27 mouse cellular contexts compared by ENCODE assay signal in the genomic region with DNA sequence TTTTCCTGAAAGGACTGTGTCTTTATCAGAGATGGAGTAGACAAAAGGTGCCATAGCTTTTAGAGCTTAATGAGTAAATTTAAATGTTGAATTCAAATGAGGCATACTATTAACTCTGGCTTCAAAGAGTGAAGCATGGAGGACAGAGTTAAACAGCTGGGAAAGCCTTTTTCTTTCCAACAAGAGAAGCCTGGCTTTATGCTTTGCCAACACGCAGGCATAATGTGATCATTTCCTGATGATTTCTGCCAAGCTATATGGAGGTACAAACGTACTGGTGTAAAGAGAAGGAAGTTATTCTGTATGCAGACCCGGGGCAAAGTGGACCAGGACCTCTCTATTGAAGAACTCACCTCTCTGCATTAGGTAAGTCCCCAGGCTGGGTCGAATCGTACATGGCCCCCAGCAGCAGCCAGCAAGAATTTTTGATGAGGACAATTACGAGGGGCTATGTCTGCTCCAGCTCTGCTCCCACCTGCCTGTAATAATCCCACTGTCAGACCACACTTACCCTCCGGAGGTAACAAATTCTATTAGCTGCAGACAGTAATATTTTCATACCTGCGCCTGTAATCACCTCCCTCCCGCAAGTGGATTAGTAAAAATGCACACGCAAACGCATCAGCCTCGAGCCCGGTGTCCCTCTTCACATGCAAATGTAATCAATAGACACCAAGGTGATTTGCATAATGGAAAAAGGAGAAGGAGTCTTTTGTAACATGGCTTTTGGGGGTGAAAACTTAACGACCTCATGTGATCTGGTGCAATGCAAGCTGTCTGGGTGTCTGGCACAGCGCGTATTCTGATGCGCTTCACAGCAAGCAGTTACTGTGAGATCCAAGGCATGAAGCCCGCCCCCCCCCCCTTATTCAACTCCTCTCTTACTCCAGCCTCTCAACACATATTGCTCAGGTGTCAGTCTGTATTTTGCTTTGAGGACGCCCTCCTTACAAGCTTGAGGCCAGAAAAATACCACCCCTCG. TPM values are rescaled to one million over a fixed set of nuclear protein-coding genes. Genes with fewer than 3 reads are reported as not detected.
DNase-seq lines count a peak whose midpoint lies in the region; ATAC-seq lines count a peak whose summit lies in the region.
"Had no signal": no experiment of that assay in that cellular context is flagged by ENCODE, and none has a peak within 500 bp of the region (broad histone marks: within the 10 kb centered on the region; RNA-seq: fewer than 3 reads in every experiment).

No protein-coding gene starts in this region.

- no peak overlapping the region; the same call in 1 of the 2 replicates for H3K9ac ChIP-seq in hindbrain, embryonic 13.5 days
- H3K9ac ChIP-seq in forebrain, embryonic 16.5 days (replicated peaks; ENCODE audit: low read depth, low read length), result 0 out of 2 replicates have a peak overlapping the region, but pooled peaks have one; percentile 7
- no peak overlapping the region for H3K9ac ChIP-seq in midbrain, embryonic 16.5 days (ENCODE audit: low read depth, low read length)
- H3K9ac ChIP-seq: limb, embryonic 13.5 days; liver, embryonic 12.5 days had no signal

- DNase-seq in hindbrain, embryonic 10.5 days (ENCODE audit: low spot score), result no peak
- peak; percentile 16 for DNase-seq in brain, adult 2 months (ENCODE audit: low read depth, low spot score)
- no peak for DNase-seq in frontal cortex, postnatal 10 days (ENCODE audit: low spot score in 2 of 2)
- no peak for DNase-seq in left cerebral cortex, adult 9 months (ENCODE audit: low spot score in 2 of 2)
- no peak for DNase-seq in kidney, postnatal 25 days
- DNase-seq: cerebellum, adult 8-10 months; gastrocnemius, postnatal 14 days; heart, adult 11 months; kidney, adult 9 months; kidney, postnatal 14 days; lung, adult 18-20 months; lung, postnatal 10 days; thymus, adult 2 months had no signal

- peak overlapping the region; percentile 86 for H3K27ac ChIP-seq in hindbrain, embryonic 13.5 days
- no peak overlapping the region for H3K27ac ChIP-seq in hindbrain, embryonic 10.5 days
- H3K27ac ChIP-seq in forebrain, embryonic 16.5 days (ENCODE audit: low read length), result peak overlapping the region; percentile 45
- peak overlapping the region; percentile 53 for H3K27ac ChIP-seq in midbrain, embryonic 16.5 days (ENCODE audit: low read length)
- H3K27ac ChIP-seq: layer of hippocampus, adult 2 months; limb, embryonic 13.5 days; liver, embryonic 12.5 days; stomach, postnatal 0 days had no signal

- H3K4me1 ChIP-seq in hindbrain, embryonic 13.5 days (replicated peaks), result peaks cover 26% of the 10 kb centered on the region
- peaks cover 6% of the 10 kb centered on the region; the same call in 1 of the 2 replicates for H3K4me1 ChIP-seq in hindbrain, embryonic 10.5 days (replicated peaks)
- peaks cover 18% of the 10 kb centered on the region for H3K4me1 ChIP-seq in forebrain, embryonic 16.5 days (replicated peaks; ENCODE audit: control insufficient read depth, insufficient read depth, low read length)
- H3K4me1 ChIP-seq in midbrain, embryonic 16.5 days (ENCODE audit: control insufficient read depth, insufficient read depth, low read length), result peaks cover 20% of the 10 kb centered on the region
- H3K4me1 ChIP-seq: liver, embryonic 12.5 days had no signal

- WGBS in hindbrain, embryonic 13.5 days, result 43% methylated on average over 20 of the region's 20 CpGs
- 81% methylated on average over 20 of the region's 20 CpGs for WGBS in hindbrain, embryonic 10.5 days
- 17% methylated on average over 20 of the region's 20 CpGs for WGBS in forebrain, embryonic 16.5 days
- 29% methylated on average over 20 of the region's 20 CpGs for WGBS in midbrain, embryonic 16.5 days

- H3K27me3 ChIP-seq in hindbrain, embryonic 13.5 days, result no peaks in the 10 kb centered on the region
- H3K27me3 ChIP-seq in hindbrain, embryonic 10.5 days (ENCODE audit: insufficient read depth, poor library complexity, severe bottlenecking), result no peaks in the 10 kb centered on the region
- H3K27me3 ChIP-seq in forebrain, embryonic 16.5 days (replicated peaks; ENCODE audit: control insufficient read depth, insufficient read depth, low read length), result no peaks in the 10 kb centered on the region
- no peaks in the 10 kb centered on the region for H3K27me3 ChIP-seq in midbrain, embryonic 16.5 days (ENCODE audit: control insufficient read depth, insufficient read depth, low read depth, low read length)
- H3K27me3 ChIP-seq: liver, embryonic 12.5 days; Patski had no signal

- H3K4me3 ChIP-seq in hindbrain, embryonic 13.5 days, result no peak overlapping the region
- H3K4me3 ChIP-seq in hindbrain, embryonic 10.5 days, result no peak overlapping the region
- H3K4me3 ChIP-seq in forebrain, embryonic 16.5 days (replicated peaks; ENCODE audit: low read length), result peak overlapping the region; percentile 10
- H3K4me3 ChIP-seq in midbrain, embryonic 16.5 days (ENCODE audit: low read depth, low read length), result no peak overlapping the region
- H3K4me3 ChIP-seq: layer of hippocampus, adult 2 months; limb, embryonic 13.5 days; liver, embryonic 12.5 days had no signal

- H3K36me3 ChIP-seq in hindbrain, embryonic 13.5 days, result no peaks in the 10 kb centered on the region
- H3K36me3 ChIP-seq in hindbrain, embryonic 10.5 days, result no peaks in the 10 kb centered on the region
- H3K36me3 ChIP-seq in forebrain, embryonic 16.5 days (ENCODE audit: control insufficient read depth, insufficient read depth), result no peaks in the 10 kb centered on the region
- H3K36me3 ChIP-seq in midbrain, embryonic 16.5 days (ENCODE audit: control insufficient read depth, insufficient read depth, low read length), result no peaks in the 10 kb centered on the region
- H3K36me3 ChIP-seq: G1E; limb, embryonic 13.5 days; liver, embryonic 12.5 days had no signal

- peak overlapping the region; percentile 36 for H3K4me2 ChIP-seq in hindbrain, embryonic 13.5 days
- peak overlapping the region; percentile 46 for H3K4me2 ChIP-seq in forebrain, embryonic 16.5 days (ENCODE audit: low read length)
- peak overlapping the region; percentile 23 for H3K4me2 ChIP-seq in midbrain, embryonic 16.5 days (ENCODE audit: low read length)
- H3K4me2 ChIP-seq: heart, embryonic 11.5 days; limb, embryonic 13.5 days; liver, embryonic 12.5 days had no signal

- no peaks in the 10 kb centered on the region for H3K9me3 ChIP-seq in hindbrain, embryonic 13.5 days
- H3K9me3 ChIP-seq in hindbrain, embryonic 10.5 days, result no peaks in the 10 kb centered on the region
- H3K9me3 ChIP-seq in forebrain, embryonic 16.5 days (ENCODE audit: control insufficient read depth, low read length), result no peaks in the 10 kb centered on the region
- H3K9me3 ChIP-seq in midbrain, embryonic 16.5 days (replicated peaks; ENCODE audit: control insufficient read depth, low read length, poor library complexity, severe bottlenecking), result no peaks in the 10 kb centered on the region
- H3K9me3 ChIP-seq: G1E; limb, embryonic 13.5 days; liver, embryonic 12.5 days had no signal

- peak; percentile 54; the same call in 1 of the 2 replicates for ATAC-seq in hindbrain, embryonic 13.5 days (ENCODE audit: low FRiP score)
- ATAC-seq in forebrain, embryonic 16.5 days, result peak; percentile 80
- peak; percentile 72 for ATAC-seq in midbrain, embryonic 16.5 days
- ATAC-seq: intestine, embryonic 16.5 days; liver, embryonic 12.5 days; Patski had no signal

RNA-seq across cellular contexts. Expression of gene Gm4894, which starts 32.4 kb away (rescaled TPM):
- not detected in 2 replicates for polyA plus RNA-seq in hindbrain, embryonic 13.5 days (2015; fragmentation: Nextera tagmentation; extraction: Ambion mirVana)
- polyA plus RNA-seq in hindbrain, embryonic 10.5 days (2016; fragmentation: Nextera tagmentation; extraction: Ambion mirVana), result not detected in 2 replicates
- not detected in 2 replicates for polyA plus RNA-seq in forebrain, embryonic 16.5 days (2015; fragmentation: Nextera tagmentation; extraction: Ambion mirVana)
- polyA plus RNA-seq in midbrain, embryonic 16.5 days (2015; fragmentation: Nextera tagmentation; extraction: Ambion mirVana), result not detected in 2 replicates
- polyA plus RNA-seq: embryonic facial prominence, embryonic 14.5 days; G1E; heart, embryonic 11.5 days; heart, postnatal 0 days; intestine, embryonic 16.5 days; limb, embryonic 13.5 days; liver, embryonic 12.5 days; Patski; stomach, postnatal 0 days; urinary bladder, adult 2 months had no signal
